Mouse (Mus musculus) testis, postnatal 10 days (tissue): ENCODE measurements around the gene Zbtb32.

ENCODE experiments used
- DNase-seq: peaks from one replicate; pipeline ENCODE4 v3.0.0; 2021; ENCODE audit warnings: low spot score

The Zbtb32 gene

GRCm38 (mm10) chr7:30598786-30599185 lies at the start of gene Zbtb32:
Gene Zbtb32 (minus strand): TSS chr7:30598909.
- no peak for DNase-seq

DNA sequence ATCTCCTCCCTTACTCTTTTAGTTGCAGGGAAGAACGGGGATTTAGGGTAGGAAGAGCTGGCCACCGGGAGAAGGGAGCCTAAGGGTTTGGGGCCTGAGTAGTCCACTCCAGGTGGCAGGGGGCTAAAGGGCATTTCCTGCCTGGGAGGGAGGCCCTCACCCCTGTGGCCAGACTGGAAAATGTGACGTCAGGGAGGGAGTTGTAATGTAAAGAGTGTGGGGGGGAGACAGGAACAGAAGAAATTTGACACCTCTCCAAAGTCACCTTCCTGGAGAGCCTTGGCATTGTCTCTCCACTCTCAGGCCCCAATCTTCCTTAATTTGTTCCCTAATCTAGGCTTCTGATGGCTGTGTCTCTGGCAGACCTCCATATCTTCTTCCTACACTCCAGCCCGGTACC lies 40.4 kb upstream of the Zbtb32 start:
- DNase-seq = no peak

GRCm38 (mm10) chr7:30636395-30636794 lies 37.7 kb upstream of the Zbtb32 start:
- DNase-seq = no peak

- DNase-seq = no peak
These were observed 37.0 kb upstream of the Zbtb32 start, which contains the start of gene Etv2 for GRCm38 (mm10) chr7:30635752-30636151. Gene Etv2 (minus strand): TSS chr7:30635852.

- DNase-seq = peak; percentile 84
These were observed 35.9 kb upstream of the Zbtb32 start for GRCm38 (mm10) chr7:30634621-30635020.

DNA sequence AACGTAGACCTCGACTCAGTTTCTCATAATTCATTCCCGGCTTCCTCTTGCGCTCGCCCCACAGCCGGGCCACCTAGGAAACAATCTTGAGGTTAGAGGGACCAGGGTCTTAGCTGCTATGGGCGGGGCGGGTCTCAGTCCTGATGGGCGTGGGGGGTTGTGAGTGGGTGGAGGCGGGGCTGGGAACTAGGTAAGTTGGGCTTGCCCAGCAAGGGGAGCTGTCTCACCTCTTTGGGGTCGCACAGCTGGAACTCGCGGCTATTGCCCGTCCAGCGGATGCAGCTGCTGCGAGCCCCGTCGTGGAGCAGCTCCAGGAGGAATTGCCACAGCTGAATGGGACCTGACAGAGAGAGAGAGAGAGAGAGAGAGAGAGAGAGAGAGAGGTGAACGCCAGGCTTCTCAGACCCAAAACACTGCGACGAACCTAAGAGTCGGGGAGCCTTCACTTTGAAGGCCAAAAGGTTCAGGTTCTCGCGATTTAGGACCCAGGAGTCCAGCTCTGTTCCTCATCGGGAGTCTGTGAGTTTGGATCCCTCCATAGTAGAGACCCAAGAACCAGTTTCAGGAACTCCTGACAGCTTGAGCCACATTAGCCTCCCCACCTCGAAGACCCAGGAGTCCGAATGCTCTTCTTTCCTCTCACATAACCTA lies 35.2 kb upstream of the Zbtb32 start:
- DNase-seq = no peak

- no peak for DNase-seq
These were observed 30.3 kb upstream of the Zbtb32 start for GRCm38 (mm10) chr7:30629013-30629412.

- no peak for DNase-seq
These were observed 27.9 kb upstream of the Zbtb32 start for GRCm38 (mm10) chr7:30626647-30627046.

DNA sequence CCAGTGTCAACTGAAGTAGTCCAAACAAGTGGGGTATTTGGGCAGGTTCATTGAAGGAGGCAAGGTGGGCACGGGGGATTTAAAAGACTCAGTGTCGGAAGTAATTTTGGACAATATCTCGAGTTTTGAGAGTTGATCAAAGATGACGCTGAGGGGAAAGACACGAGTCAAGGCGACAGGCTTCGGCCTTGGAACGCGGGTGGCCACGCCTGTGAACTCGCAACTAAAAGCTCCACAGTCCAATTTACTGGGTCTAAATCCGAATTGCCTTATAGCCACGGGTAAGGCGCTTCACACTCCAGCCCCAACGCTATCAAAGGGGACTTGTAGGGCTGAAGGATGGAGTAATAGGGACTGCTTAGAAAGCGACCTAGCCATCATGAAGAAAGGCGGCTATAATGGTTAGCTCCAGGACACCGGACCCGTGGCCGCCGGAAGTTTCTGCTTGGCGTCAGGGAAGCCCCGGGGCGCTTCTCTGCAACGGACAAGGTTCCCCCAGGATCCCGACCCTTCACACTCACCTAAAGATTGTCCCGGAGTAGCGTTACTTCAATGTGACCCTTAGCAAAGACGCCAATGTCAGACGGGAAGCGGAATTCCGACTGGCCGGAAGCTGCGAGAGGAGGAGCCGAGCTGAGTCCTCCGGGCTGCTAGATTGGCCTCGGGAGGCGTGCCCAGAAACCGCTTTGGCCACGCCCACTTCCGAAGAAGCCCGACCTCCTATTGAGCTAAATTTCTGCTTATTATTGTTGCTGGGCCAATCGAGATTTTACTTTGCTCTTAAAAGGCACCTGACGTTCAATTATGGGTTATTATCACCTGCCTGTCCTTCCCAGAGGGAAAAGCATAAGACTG lies 27.0 kb upstream of the Zbtb32 start, which contains the start of gene Cox6b1:
Gene Cox6b1, minus strand, starts transcription at position 622 of the 855 bp plus-strand sequence.
- peak; percentile 91 for DNase-seq

DNA sequence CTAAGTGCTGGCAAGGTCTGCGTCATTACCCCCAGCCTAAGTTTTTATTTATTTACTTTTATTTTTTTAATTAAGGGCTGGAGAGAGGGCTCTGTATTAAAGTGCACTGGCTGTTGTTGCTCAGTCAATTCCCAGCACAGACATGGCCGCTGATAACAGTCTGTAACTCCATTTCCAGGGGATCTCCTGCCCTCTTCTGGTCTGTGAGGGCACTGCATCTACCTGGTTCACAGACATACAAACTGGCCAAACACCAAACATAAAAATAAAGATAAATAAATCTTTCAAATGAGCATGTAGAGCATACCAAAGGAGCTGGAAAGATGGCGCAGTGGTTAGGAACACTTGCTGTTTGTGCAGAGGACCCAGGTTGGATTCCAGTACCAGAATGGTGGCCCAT lies 20.5 kb upstream of the Zbtb32 start:
- DNase-seq = no peak

- no peak for DNase-seq
These were observed 19.9 kb upstream of the Zbtb32 start for GRCm38 (mm10) chr7:30618658-30619057.

DNA sequence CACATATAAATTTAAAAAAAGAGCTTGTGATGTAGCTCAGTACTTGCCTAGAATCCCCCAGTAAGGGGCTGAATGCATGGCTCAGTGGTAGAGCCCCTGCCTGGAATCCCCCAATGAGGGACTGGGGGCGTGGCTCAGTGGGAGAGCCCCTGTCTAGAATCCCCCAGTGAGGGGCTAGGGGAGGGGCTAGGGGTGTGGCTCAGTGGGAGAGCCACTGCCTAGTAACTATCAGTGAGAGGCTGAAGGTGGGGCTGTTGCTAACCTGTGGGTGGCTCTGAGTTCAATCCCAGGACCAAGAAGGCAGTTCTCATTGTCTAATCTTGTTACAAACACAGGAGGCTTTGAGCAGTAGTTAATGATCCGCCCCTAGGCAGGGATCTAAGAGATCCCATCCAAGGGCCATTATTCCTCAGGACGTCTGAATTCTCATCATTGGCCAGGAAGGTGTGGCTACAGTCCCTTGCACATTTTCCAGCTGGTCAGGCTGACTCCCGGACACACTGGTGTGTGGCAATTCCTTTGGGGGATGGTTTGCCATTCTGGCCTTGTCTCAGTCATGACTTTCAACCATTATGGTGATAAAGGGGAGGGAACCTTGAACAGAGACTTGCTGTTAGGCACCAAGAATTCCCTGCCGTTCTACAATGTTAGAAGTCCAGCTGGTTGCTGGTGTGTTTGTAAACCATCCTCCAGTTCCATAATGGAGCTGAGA lies 16.5 kb upstream of the Zbtb32 start:
- DNase-seq = peak; percentile 56

DNA sequence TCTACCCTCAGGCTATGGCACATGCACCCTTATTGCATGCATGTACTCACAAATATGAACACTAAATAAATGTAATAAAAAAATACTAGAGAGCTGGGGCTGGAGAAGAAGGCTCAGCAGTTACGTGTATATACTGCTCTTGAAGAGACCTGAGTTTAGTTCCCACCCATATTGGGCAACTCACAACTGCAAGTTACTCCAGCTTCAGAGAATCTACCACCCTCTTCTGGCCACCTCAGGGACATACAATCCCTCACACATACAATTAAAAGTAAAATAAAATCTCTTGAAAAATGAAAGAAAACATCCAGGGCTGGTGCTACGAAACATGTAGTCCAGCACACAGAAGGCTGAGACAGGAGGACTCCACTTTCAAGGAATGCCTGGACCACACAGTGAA lies 15.7 kb upstream of the Zbtb32 start:
- DNase-seq = no peak

GRCm38 (mm10) chr7:30613529-30614112 lies 14.9 kb upstream of the Zbtb32 start:
- peak; percentile 86 for DNase-seq

DNA sequence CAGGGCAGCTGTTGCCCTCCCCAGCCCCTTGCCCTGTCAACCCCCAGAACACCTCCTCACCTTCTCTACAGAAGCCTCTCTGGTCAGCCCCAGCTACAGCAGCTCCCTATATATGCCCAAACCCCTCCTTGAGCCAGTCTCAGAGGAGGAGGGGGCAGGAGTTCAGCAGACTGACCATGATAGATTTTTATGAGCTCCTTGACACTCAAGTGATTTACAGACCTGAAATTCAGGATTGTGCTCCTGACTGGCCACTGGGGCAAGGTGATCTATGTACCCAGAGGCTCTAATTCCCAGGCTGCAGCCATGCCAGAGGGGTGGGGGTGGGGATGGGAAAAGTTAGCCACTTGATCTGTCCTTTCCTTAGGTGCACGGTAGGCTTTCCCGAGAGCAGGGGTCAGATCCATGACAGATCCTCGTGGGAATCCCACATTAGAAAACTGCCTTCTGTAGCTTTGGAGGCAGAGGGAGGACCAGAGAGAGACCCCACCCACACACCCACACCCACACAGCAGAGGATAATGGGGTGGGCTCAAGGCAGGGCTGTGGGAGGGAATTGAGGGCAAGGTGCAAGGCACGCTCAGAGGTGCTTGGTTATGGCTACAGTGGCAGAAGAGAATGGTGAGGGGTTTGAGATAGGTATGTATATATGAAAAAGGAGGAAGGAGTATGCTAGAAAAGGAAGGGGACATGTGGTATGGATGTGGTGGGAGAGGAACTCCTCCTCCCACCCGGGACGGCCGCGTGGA lies 14.1 kb upstream of the Zbtb32 start, which contains the start of gene Upk1a:
Gene Upk1a, minus strand, starts transcription at position 194 of the 749 bp plus-strand sequence.
- no peak for DNase-seq

DNA sequence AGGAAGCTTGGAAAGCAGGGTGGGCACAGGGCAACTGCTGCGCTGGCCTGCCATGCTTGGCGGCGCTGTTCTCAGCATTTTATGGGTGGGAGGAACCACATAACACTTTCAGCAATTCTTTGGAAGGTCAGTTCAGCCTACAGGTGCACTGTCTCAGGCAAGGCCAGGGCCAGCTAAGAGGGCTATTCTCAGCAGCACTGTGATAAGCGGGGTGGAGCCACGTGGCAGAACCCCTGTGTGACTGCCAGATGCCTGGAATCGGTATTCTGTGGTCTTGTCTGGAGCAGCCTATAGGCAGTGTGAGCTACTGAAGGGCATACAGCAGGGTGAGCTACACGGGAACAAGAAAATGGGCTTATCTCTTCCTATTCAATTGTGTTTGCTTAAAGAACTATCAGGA lies 11.3 kb upstream of the Zbtb32 start:
- no peak for DNase-seq

DNA sequence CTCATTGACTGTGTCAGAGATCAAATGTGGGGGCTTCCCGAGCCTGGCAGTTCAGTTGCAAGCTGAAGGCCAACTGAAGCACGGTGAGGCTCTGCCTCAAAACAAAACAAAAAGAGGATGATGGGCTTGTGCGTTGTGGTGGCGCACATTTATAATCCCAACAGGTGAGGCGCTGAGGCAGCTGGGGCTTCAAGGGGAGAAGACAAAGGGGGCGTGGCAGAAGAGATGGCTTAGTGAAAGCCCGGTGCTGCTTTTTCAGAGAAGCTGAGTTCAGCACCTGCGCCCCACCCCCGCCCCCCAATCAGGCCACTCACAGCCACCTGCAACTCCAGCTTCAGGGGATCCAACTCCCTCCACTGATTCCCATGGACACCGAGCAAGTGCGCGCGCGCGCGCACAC lies 9.8 kb upstream of the Zbtb32 start:
- DNase-seq = no peak

- peak; percentile 77 for DNase-seq
These were observed 9.1 kb upstream of the Zbtb32 start for GRCm38 (mm10) chr7:30607706-30608309.

- no peak for DNase-seq
These were observed 6.2 kb upstream of the Zbtb32 start for GRCm38 (mm10) chr7:30604944-30605343.

- no peak for DNase-seq
These were observed 5.7 kb upstream of the Zbtb32 start for GRCm38 (mm10) chr7:30604424-30604823.

DNA sequence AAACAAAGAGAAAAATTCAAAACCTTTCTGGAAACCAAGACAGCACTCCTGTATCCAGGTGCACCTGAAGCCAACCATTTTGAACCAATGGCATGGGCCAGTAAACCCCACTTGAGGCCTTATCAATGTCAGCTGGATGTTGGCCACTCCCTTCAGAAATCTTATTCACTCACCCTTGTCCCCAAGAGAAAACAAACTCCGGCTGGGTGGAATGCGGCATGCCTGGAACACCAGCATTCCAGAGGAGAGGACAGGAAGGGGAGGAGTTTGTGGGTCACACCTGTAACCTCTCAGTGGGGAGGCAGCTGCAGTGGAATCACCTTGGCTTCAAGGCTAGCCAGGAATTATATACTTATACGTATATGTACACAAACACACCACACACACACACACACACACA lies 3.9 kb upstream of the Zbtb32 start:
- no peak for DNase-seq
